Mouse (Mus musculus) erythroblast, embryonic 14.5 days (primary cell): ENCODE measurements around the gene Ddx50.

Source experiments
- GATA1 ChIP-seq: IDR thresholded peaks from 2 replicates; pipeline ENCODE4 v1.6.1; 2012; ENCODE audit warnings: low read length, inconsistent platforms, mixed read lengths
- TAL1 ChIP-seq: IDR thresholded peaks from 3 replicates; pipeline ENCODE4 v1.6.1; 2012; ENCODE audit warnings: low read length, inconsistent platforms, mixed read lengths

GRCm38 (mm10) chr10:62592496-62592895, 58.5 kb downstream of the Ddx50 start:
- TF ChIP-seq TAL1 (no peak), GATA1 (no peak)
